Mouse (Mus musculus) forebrain, embryonic 11.5 days (tissue): ENCODE results near the gene Smu1. TPM values are rescaled to one million over a fixed set of nuclear protein-coding genes. Genes with fewer than 3 reads are reported as not detected.
"Not testable (repeated sequence)": the region's sequence is repeated elsewhere in the genome, so short reads cannot be mapped to it uniquely, and the experiment has no call there.

Experiments used
- ATAC-seq: fragments of 200-750 bp; cut with Nextera tagmentation; replicated peaks from 2 replicates; pipeline ENCODE4 v1.8.0; 2017; ENCODE audit warnings: moderate TSS enrichment; ENCODE audit not compliant: low FRiP score
- DNase-seq: peaks from one replicate; pipeline ENCODE4 v3.0.0-alpha.2; 2017; ENCODE audit warnings: low spot score
- H3K27ac ChIP-seq: fragments of 300-500 bp; sonication (generic); 2 replicates; pipeline ENCODE4 v1.5.1; 2014; ENCODE audit warnings: low read depth, low read length
- H3K27me3 ChIP-seq: fragments of 300-500 bp; sonication (generic); 2 replicates; pipeline ENCODE4 v1.6.1; 2014; ENCODE audit warnings: mild to moderate bottlenecking, low read length, mixed read lengths; ENCODE audit not compliant: control insufficient read depth, insufficient read depth
- H3K36me3 ChIP-seq: fragments of 300-500 bp; sonication (generic); 2 replicates; pipeline ENCODE4 v1.6.1; 2014; ENCODE audit warnings: mild to moderate bottlenecking, low read length, moderate library complexity, mixed read lengths; ENCODE audit not compliant: control insufficient read depth, insufficient read depth
- H3K4me1 ChIP-seq: fragments of 300-500 bp; sonication (generic); replicated peaks from 2 replicates; pipeline ENCODE4 v1.6.1; 2014; ENCODE audit warnings: low read length, mixed read lengths; ENCODE audit not compliant: control insufficient read depth, insufficient read depth
- H3K4me2 ChIP-seq: fragments of 300-500 bp; sonication (generic); 2 replicates; pipeline ENCODE4 v1.6.1; 2014; ENCODE audit warnings: low read depth, mild to moderate bottlenecking, low read length, moderate library complexity, mixed read lengths; ENCODE audit not compliant: severe bottlenecking
- H3K4me3 ChIP-seq: fragments of 300-500 bp; sonication (generic); 2 replicates; pipeline ENCODE4 v1.5.1; 2014; ENCODE audit warnings: low read depth, low read length
- H3K9ac ChIP-seq: fragments of 300-500 bp; sonication (generic); 2 replicates; pipeline ENCODE4 v1.6.1; 2014; ENCODE audit warnings: low read length
- H3K9me3 ChIP-seq: fragments of 300-500 bp; sonication (generic); 2 replicates; pipeline ENCODE4 v1.6.1; 2016; ENCODE audit warnings: low read length, mixed read lengths; ENCODE audit not compliant: control insufficient read depth
- WGBS: fragments of 180-500 bp; shearing (Covaris S2); extraction: QIAGEN DNeasy Blood & Tissue Kit; methylation state at CpG from one replicate; pipeline ENCODE4 v1.1.7; 2014; 5-methylcytosine and 5-hydroxymethylcytosine counted together
- polyA plus RNA-seq: library from polyadenylated mRNA; unstranded; fragments of >200 nt; fragmentation: Nextera tagmentation; extraction: Ambion mirVana; gene quantifications from 2 replicates; pipeline ENCODE4 v1.2.1, GENCODE M21; 2014

The Smu1 gene
- 185 and 191 TPM in 2 replicates for polyA plus RNA-seq

DNA sequence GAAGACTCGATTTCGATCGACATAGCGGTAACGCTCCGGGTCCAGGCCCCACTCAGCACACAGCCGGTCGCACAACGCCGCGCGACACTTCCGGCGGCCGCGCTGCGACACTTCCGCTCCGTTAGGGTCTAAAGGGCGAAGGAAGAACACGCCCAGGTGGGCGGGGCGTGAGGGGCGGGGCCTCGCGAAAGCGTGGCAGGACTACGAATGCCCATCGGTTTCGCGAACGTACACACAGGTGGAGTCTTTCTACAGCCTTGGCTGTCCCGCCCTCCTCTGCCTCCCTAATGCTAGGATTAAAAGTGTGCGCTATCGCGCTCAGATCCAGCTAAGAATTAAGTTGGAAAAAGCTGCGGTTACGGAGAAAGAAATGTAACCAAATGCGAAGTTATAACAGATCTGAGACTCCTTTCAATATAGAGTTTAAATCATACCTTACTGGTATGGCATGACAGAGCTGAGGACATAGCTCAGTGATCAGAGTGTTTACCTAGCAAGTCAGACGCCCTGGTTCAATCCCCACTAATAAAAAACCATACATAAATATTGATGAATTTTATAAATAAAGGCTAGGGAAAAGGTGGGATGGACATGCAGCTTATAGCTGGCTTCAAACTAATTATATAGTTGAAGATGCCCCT lies at the start of gene Smu1:
Gene Smu1, minus strand, starts transcription at position 144 of the 641 bp plus-strand sequence.
- peak within 1 kb of the TSS; percentile 87 for H3K9ac ChIP-seq
- H3K4me2 ChIP-seq = peak within 1 kb of the TSS; percentile 70
- no peaks in the 10 kb centered on the region for H3K4me1 ChIP-seq
- whole genome bisulfite sequencing = 0% methylated on average over 40 of the region's 40 CpGs
- H3K9me3 ChIP-seq = no peaks in the 10 kb centered on the region
- ATAC-seq (peak; percentile 99), DNase-seq (peak; percentile 98)
- H3K4me3 ChIP-seq = peak within 1 kb of the TSS; percentile 99
- peaks cover 5% of the 10 kb centered on the region; the same call in 1 of the 2 replicates for H3K36me3 ChIP-seq
- no peak within 1 kb of the TSS for H3K27ac ChIP-seq
- no peaks in the 10 kb centered on the region; the same call in 1 of the 2 replicates for H3K27me3 ChIP-seq

DNA sequence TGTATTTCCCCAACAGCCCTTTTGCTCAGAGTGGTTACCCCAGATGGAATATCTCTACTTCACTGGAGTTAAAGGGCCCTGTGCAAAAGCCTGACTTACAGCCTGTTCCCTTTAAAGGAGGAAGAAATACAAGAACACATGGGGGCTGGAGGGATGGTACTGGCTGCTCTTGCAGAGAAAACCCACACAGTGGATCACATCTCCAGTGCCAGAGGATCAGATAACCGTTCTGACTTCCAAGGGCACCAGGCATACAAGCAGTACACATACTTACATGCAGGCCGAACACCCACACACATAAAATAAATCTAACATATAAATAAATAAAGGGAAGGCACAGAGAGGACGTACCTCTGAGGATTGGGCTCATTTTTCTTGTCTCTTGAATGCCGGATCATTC lies 49.7 kb upstream of the Smu1 start:
- H3K36me3 ChIP-seq = peaks cover 9% of the 10 kb centered on the region; the same call in 1 of the 2 replicates
- no peak overlapping the region for H3K9ac ChIP-seq
- H3K4me1 ChIP-seq = no peaks in the 10 kb centered on the region
- no peaks in the 10 kb centered on the region for H3K9me3 ChIP-seq
- 93% methylated on average over 4 of the region's 4 CpGs for WGBS
- H3K27me3 ChIP-seq = no peaks in the 10 kb centered on the region
- H3K4me2 ChIP-seq = no peak overlapping the region
- no peak overlapping the region for H3K4me3 ChIP-seq
- no peak overlapping the region for H3K27ac ChIP-seq
- DNase-seq (no peak), ATAC-seq (no peak)

DNA sequence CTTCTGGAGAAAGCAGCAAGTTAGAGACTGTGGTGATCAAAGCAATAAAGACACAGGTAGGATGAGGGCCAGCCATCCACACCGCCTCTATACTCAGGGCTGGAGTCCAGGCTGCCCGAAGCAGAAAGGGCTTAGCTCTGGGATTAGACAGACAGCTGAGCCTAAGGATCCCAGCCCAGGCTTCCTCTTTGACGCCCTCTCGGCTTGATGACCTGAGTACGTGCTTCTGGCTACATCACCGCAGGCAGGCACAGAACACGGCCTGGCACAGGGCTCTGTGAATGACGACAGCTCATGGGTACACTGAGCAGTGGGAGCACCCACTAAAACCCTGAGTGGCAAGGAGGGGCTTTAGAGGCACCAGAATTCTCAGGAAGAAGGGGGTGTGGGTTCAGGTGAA lies 47.7 kb upstream of the Smu1 start:
- 83% methylated on average over 8 of the region's 8 CpGs for WGBS
- Histone ChIP-seq H3K9ac (no peak overlapping the region), H3K27me3 (no peaks in the 10 kb centered on the region), H3K9me3 (no peaks in the 10 kb centered on the region), H3K4me3 (no peak overlapping the region), H3K36me3 (peaks cover 9% of the 10 kb centered on the region; the same call in 1 of the 2 replicates), H3K4me2 (no peak overlapping the region), H3K27ac (no peak overlapping the region), H3K4me1 (no peaks in the 10 kb centered on the region)
- no peak for DNase-seq
- ATAC-seq = no peak

- 89% methylated on average over 3 of the region's 3 CpGs for WGBS
- Histone ChIP-seq H3K4me3 (no peak overlapping the region), H3K9ac (no peak overlapping the region), H3K4me1 (no peaks in the 10 kb centered on the region), H3K27ac (no peak overlapping the region), H3K36me3 (peaks cover 9% of the 10 kb centered on the region; the same call in 1 of the 2 replicates), H3K9me3 (no peaks in the 10 kb centered on the region), H3K27me3 (no peaks in the 10 kb centered on the region), H3K4me2 (no peak overlapping the region)
- ATAC-seq = no peak
- DNase-seq = no peak
These were observed 45.1 kb upstream of the Smu1 start for GRCm38 (mm10) chr4:40802787-40803186.

DNA sequence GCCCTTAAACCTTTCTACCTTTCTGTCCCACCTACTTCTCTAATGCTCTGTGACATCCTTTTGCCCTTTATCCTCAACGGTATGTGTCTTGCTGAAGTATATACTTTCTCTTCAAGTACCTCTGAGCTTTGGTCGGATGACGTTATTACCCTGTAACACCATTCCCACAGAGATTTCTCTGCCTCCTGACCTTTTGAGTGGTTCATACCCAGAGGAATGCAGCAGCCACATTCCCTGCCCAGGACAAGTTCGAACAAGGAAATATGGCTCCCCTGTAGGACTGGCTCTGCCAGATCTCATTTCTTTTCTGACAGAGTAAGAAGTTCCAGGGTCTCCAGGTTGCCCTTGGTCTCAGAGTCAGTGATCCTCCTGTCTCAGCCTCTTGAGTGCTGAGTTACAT lies 44.2 kb upstream of the Smu1 start:
- Histone ChIP-seq H3K4me3 (no peak overlapping the region), H3K27me3 (no peaks in the 10 kb centered on the region), H3K4me2 (no peak overlapping the region), H3K27ac (no peak overlapping the region), H3K4me1 (no peaks in the 10 kb centered on the region), H3K36me3 (peaks cover 3% of the 10 kb centered on the region; the same call in 1 of the 2 replicates), H3K9me3 (no peaks in the 10 kb centered on the region), H3K9ac (no peak overlapping the region)
- ATAC-seq (no peak), DNase-seq (no peak)
- 91% methylated on average over 4 of the region's 4 CpGs for WGBS

GRCm38 (mm10) chr4:40800873-40801272 lies 43.1 kb upstream of the Smu1 start:
- H3K9me3 ChIP-seq = no peaks in the 10 kb centered on the region
- no peaks in the 10 kb centered on the region for H3K4me1 ChIP-seq
- no peaks in the 10 kb centered on the region for H3K36me3 ChIP-seq
- no peak overlapping the region for H3K4me2 ChIP-seq
- WGBS = 83% methylated on average over 3 of the region's 3 CpGs
- no peak overlapping the region for H3K27ac ChIP-seq
- H3K27me3 ChIP-seq = no peaks in the 10 kb centered on the region
- DNase-seq = no peak
- no peak for ATAC-seq
- no peak overlapping the region for H3K4me3 ChIP-seq
- H3K9ac ChIP-seq = no peak overlapping the region

GRCm38 (mm10) chr4:40798833-40799555 lies 41.3 kb upstream of the Smu1 start:
- DNase-seq, H3K27me3 ChIP-seq, H3K9ac ChIP-seq, ATAC-seq, H3K4me1 ChIP-seq, H3K9me3 ChIP-seq, H3K4me3 ChIP-seq, H3K4me2 ChIP-seq, H3K36me3 ChIP-seq, H3K27ac ChIP-seq: not testable (repeated sequence)
- WGBS = 83% methylated on average over 1 of the region's 2 CpGs

DNA sequence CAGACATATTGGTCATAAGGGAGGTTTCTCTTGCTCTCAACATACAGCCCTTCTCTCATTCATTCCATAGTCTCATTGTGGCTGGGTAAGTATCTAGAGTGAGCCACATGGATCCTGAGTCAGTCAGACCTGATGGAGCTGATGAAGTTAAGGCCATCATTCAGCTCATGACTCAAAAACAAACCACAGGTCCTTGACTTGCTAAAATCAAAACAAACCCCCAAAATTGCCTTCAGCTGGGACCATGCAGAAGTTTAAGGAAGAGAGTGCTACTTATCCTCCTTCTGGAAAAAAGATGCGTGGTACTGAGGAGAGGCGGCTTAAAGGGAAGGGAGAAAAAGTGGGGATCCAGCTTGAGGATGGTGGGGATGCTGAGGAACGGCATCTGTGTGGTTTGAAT lies 38.0 kb upstream of the Smu1 start:
- DNase-seq = no peak
- Histone ChIP-seq H3K9ac (no peak overlapping the region), H3K4me2 (no peak overlapping the region), H3K27me3 (no peaks in the 10 kb centered on the region), H3K4me3 (no peak overlapping the region), H3K4me1 (no peaks in the 10 kb centered on the region), H3K27ac (no peak overlapping the region), H3K9me3 (no peaks in the 10 kb centered on the region), H3K36me3 (no peaks in the 10 kb centered on the region)
- no peak for ATAC-seq
- 89% methylated on average over 3 of the region's 3 CpGs for WGBS
